8 mouse cellular contexts compared by ENCODE assay signal in the genomic region with DNA sequence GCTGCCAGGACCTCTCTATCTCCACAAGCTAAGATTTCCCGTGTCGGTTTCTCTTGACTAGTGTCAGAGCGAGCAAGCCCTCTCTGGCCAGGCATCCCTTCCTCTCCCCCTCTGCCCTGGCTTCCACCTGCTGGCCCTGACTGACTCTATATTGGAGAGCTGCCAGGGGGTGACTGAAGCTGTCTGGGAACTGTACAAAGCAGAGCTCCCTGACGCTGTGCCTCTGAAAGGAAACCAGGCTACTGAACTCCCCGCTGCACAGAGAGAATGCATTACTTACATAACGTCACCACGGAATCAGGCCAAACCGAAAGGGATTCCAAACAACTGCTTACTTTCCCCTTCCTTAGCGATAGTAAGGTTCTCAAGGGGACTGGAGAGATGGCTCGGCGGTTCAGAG.
DNase-seq lines count a peak whose midpoint lies in the region; ATAC-seq and TF ChIP-seq lines count a peak whose summit lies in the region.

No protein-coding gene starts in this region.

- no peaks in the 10 kb centered on the region for H3K27me3 ChIP-seq in forebrain, embryonic 11.5 days (ENCODE audit: control insufficient read depth, insufficient read depth, low read length)
- H3K27me3 ChIP-seq in heart, embryonic 15.5 days: no peaks in the 10 kb centered on the region
- H3K27me3 ChIP-seq in lung, postnatal 0 days (replicated peaks; ENCODE audit: insufficient read depth, low read length): no peaks in the 10 kb centered on the region

- no peak overlapping the region for H3K4me3 ChIP-seq in forebrain, embryonic 11.5 days (ENCODE audit: low read depth, low read length)
- H3K4me3 ChIP-seq in heart, embryonic 15.5 days: peak overlapping the region; percentile 34
- H3K4me3 ChIP-seq in lung, postnatal 0 days (ENCODE audit: low read depth, low read length): no peak overlapping the region

- H3K4me2 ChIP-seq in forebrain, embryonic 11.5 days (ENCODE audit: low read depth, low read length, severe bottlenecking): no peak overlapping the region
- peak overlapping the region; percentile 58 for H3K4me2 ChIP-seq in heart, embryonic 15.5 days
- 0 out of 2 replicates have a peak overlapping the region, but pooled peaks have one; percentile 22 for H3K4me2 ChIP-seq in lung, postnatal 0 days (replicated peaks; ENCODE audit: low read depth, low read length)

- TF ChIP-seq EP300 in lung, postnatal 0 days (IDR thresholded peaks at IDR 0.05): no peak

- H3K9me3 ChIP-seq in forebrain, embryonic 11.5 days (ENCODE audit: control insufficient read depth, low read length): peaks cover 3% of the 10 kb centered on the region; the same call in 1 of the 2 replicates
- H3K9me3 ChIP-seq in heart, embryonic 15.5 days (replicated peaks): peaks cover 5% of the 10 kb centered on the region; the same call in 1 of the 2 replicates
- no peaks in the 10 kb centered on the region for H3K9me3 ChIP-seq in lung, postnatal 0 days (ENCODE audit: low read length)

- no peaks in the 10 kb centered on the region; the same call in 1 of the 2 replicates for H3K4me1 ChIP-seq in forebrain, embryonic 11.5 days (replicated peaks; ENCODE audit: control insufficient read depth, insufficient read depth, low read length)
- peaks cover 33% of the 10 kb centered on the region for H3K4me1 ChIP-seq in heart, embryonic 15.5 days (replicated peaks)
- H3K4me1 ChIP-seq in lung, postnatal 0 days (ENCODE audit: insufficient read depth, low read depth, low read length): no peaks in the 10 kb centered on the region

- no peaks in the 10 kb centered on the region for H3K36me3 ChIP-seq in forebrain, embryonic 11.5 days (ENCODE audit: control insufficient read depth, insufficient read depth, low read length)
- H3K36me3 ChIP-seq in heart, embryonic 15.5 days: no peaks in the 10 kb centered on the region
- no peaks in the 10 kb centered on the region for H3K36me3 ChIP-seq in lung, postnatal 0 days (ENCODE audit: insufficient read depth, low read length)

- peak; percentile 46; the same call in 1 of the 2 replicates for ATAC-seq in forebrain, embryonic 11.5 days (replicated peaks; ENCODE audit: low FRiP score)
- ATAC-seq in heart, embryonic 15.5 days (replicated peaks; ENCODE audit: insufficient number of reproducible peaks, insufficient read depth, low FRiP score, low read depth): peak; percentile 87
- peak; percentile 50 for ATAC-seq in lung, postnatal 0 days
- ATAC-seq in megakaryocyte, adult 5-6 weeks (ENCODE audit: poor library complexity, severe bottlenecking): no peak

- H3K27ac ChIP-seq in forebrain, embryonic 11.5 days (ENCODE audit: low read depth, low read length): no peak overlapping the region
- peak overlapping the region; percentile 86 for H3K27ac ChIP-seq in heart, embryonic 15.5 days
- H3K27ac ChIP-seq in lung, postnatal 0 days (ENCODE audit: low read length): no peak overlapping the region

- no peak overlapping the region for H3K9ac ChIP-seq in forebrain, embryonic 11.5 days (ENCODE audit: low read length)
- 0 out of 2 replicates have a peak overlapping the region, but pooled peaks have one; percentile 27 for H3K9ac ChIP-seq in heart, embryonic 15.5 days
- H3K9ac ChIP-seq in lung, postnatal 0 days (replicated peaks; ENCODE audit: low read depth): no peak overlapping the region

- TF ChIP-seq CTCF in lung, postnatal 0 days (IDR thresholded peaks at IDR 0.05): no peak

- WGBS in forebrain, embryonic 11.5 days: 65% methylated on average over 11 of the region's 11 CpGs
- 19% methylated on average over 11 of the region's 11 CpGs for WGBS in heart, embryonic 15.5 days
- WGBS in lung, postnatal 0 days: 41% methylated on average over 11 of the region's 11 CpGs

- peak; percentile 35 for DNase-seq in CD4-positive helper T cell, adult 2 months (ENCODE audit: low read depth, low spot score)
- peak; percentile 36 for DNase-seq in adrenal gland, adult 8-10 months
- DNase-seq in forebrain, embryonic 11.5 days (ENCODE audit: low spot score): no peak
- peak; percentile 59 for DNase-seq in kidney, adult 9 months
- DNase-seq in lung, postnatal 0 days (ENCODE audit: low spot score): peak; percentile 50
- peak; percentile 14 for DNase-seq in right cerebral cortex, postnatal 14 days
